Comparison of ENCODE assay signal across 16 mouse cellular contexts in genomic region chr2:158628858-158629257, GRCm38 (mm10). TPM values are rescaled to one million over a fixed set of nuclear protein-coding genes. Genes with fewer than 3 reads are reported as not detected.
A peak's percentile ranks its signal among the peaks of the same experiment; 100 is the strongest.
DNase-seq lines count a peak whose midpoint lies in the region; ATAC-seq and TF ChIP-seq lines count a peak whose summit lies in the region.
"Had no signal": no experiment of that assay in that cellular context is flagged by ENCODE, and none has a peak within 500 bp of the region (broad histone marks: within the 10 kb centered on the region; RNA-seq: fewer than 3 reads in every experiment).

No protein-coding gene starts in this region.

- no peak overlapping the region for H3K9ac ChIP-seq in forebrain, postnatal 0 days
- H3K9ac ChIP-seq in forebrain, embryonic 16.5 days (replicated peaks; ENCODE audit: low read depth, low read length), result no peak overlapping the region
- H3K9ac ChIP-seq in liver, postnatal 0 days (replicated peaks), result no peak overlapping the region
- H3K9ac ChIP-seq in liver, embryonic 11.5 days (ENCODE audit: low read depth, low read length), result no peak overlapping the region
- no peak overlapping the region for H3K9ac ChIP-seq in MEL (ENCODE audit: control insufficient read depth, low read depth, low read length, poor library complexity, severe bottlenecking)
- no peak overlapping the region for H3K9ac ChIP-seq in heart, adult 2 months (ENCODE audit: low read depth, low read length)
- H3K9ac ChIP-seq: embryonic facial prominence, embryonic 12.5 days; forebrain, embryonic 13.5 days; heart, embryonic 13.5 days; limb, embryonic 15.5 days had no signal

- TF ChIP-seq CTCF in forebrain, postnatal 0 days (IDR thresholded peaks at IDR 0.05; ENCODE audit: low read depth), result peak; percentile 76
- peak; percentile 28; the same call in 1 of the 2 replicates for TF ChIP-seq CTCF in liver, postnatal 0 days (IDR thresholded peaks at IDR 0.05; ENCODE audit: low read depth)
- TF ChIP-seq CTCF in MEL (IDR thresholded peaks at IDR 0.05 in 2 of 3, conservative IDR thresholded peaks at IDR 0.05 in 1 of 3; ENCODE audit: control insufficient read depth in 1 of 3, insufficient read depth in 1 of 3, low read depth in 2 of 3, low read length in 3 of 3, poor library complexity in 1 of 3, severe bottlenecking in 1 of 3), result peak in 2 of 3 experiments; percentile 2 to 13; a peak in 1 of 6 replicates
- no peak for TF ChIP-seq CTCF in heart, adult 2 months (IDR thresholded peaks at IDR 0.05)

- DNase-seq in forebrain, postnatal 0 days, result peak; percentile 68
- no peak for DNase-seq in liver, postnatal 0 days
- no peak for DNase-seq in liver, embryonic 11.5 days (ENCODE audit: low spot score)
- no peak for DNase-seq in MEL (ENCODE audit: low read depth, low spot score)
- DNase-seq in embryo, embryonic 11 days, result peak; percentile 34
- no peak for DNase-seq in heart, adult 2 months
- no peak for DNase-seq in adrenal gland, adult 8-10 months
- DNase-seq: cerebellum, adult 11-12 months; gastrocnemius, postnatal 25 days; thymus, postnatal 14 days had no signal

- H3K79me2 ChIP-seq in MEL (ENCODE audit: control insufficient read depth, insufficient read depth, low read length, poor library complexity), result peaks cover 12% of the 10 kb centered on the region
- H3K79me2 ChIP-seq in heart, adult 2 months (replicated peaks; ENCODE audit: control insufficient read depth, insufficient read depth, low read length), result no peaks in the 10 kb centered on the region

- H3K9me3 ChIP-seq in forebrain, postnatal 0 days (ENCODE audit: low read length), result no peaks in the 10 kb centered on the region
- H3K9me3 ChIP-seq in forebrain, embryonic 16.5 days (ENCODE audit: control insufficient read depth, low read length), result no peaks in the 10 kb centered on the region
- H3K9me3 ChIP-seq in liver, postnatal 0 days (ENCODE audit: low read length), result no peaks in the 10 kb centered on the region
- no peaks in the 10 kb centered on the region for H3K9me3 ChIP-seq in liver, embryonic 11.5 days (ENCODE audit: control insufficient read depth, low read length)
- H3K9me3 ChIP-seq in MEL (replicated peaks; ENCODE audit: insufficient read depth, low read length), result no peaks in the 10 kb centered on the region
- H3K9me3 ChIP-seq: embryonic facial prominence, embryonic 12.5 days; forebrain, embryonic 13.5 days; heart, embryonic 13.5 days; limb, embryonic 15.5 days had no signal

- H3K4me1 ChIP-seq in forebrain, postnatal 0 days (ENCODE audit: insufficient read depth), result peaks cover 11% of the 10 kb centered on the region; the same call in 1 of the 2 replicates
- H3K4me1 ChIP-seq in forebrain, embryonic 16.5 days (replicated peaks; ENCODE audit: control insufficient read depth, insufficient read depth, low read length), result peaks cover 16% of the 10 kb centered on the region
- no peaks in the 10 kb centered on the region for H3K4me1 ChIP-seq in liver, postnatal 0 days (ENCODE audit: insufficient read depth)
- peaks cover 12% of the 10 kb centered on the region for H3K4me1 ChIP-seq in liver, embryonic 11.5 days (replicated peaks; ENCODE audit: control insufficient read depth, insufficient read depth, low read length)
- H3K4me1 ChIP-seq in MEL (ENCODE audit: control insufficient read depth in 1 of 2, insufficient read depth in 2 of 2, low read length in 2 of 2), result peaks cover 0 to 3% of the 10 kb centered on the region in 2 experiments; a peak in 1 of 4 replicates
- no peaks in the 10 kb centered on the region; the same call in 1 of the 2 replicates for H3K4me1 ChIP-seq in heart, adult 2 months (ENCODE audit: control insufficient read depth, insufficient read depth, low read length)

- TF ChIP-seq RAD21 in MEL (IDR thresholded peaks at IDR 0.05; ENCODE audit: low read depth, low read length), result no peak; the same call in 1 of the 2 replicates

- no peak overlapping the region for H3K27ac ChIP-seq in forebrain, postnatal 0 days (ENCODE audit: low read depth, low read length)
- no peak overlapping the region for H3K27ac ChIP-seq in forebrain, embryonic 16.5 days (ENCODE audit: low read length)
- no peak overlapping the region for H3K27ac ChIP-seq in liver, postnatal 0 days (ENCODE audit: low read depth)
- no peak overlapping the region for H3K27ac ChIP-seq in liver, embryonic 11.5 days (ENCODE audit: low read depth, low read length)
- no peak overlapping the region for H3K27ac ChIP-seq in MEL (ENCODE audit: control insufficient read depth, low read depth, low read length)
- H3K27ac ChIP-seq in heart, adult 2 months, result no peak overlapping the region
- H3K27ac ChIP-seq: embryonic facial prominence, embryonic 12.5 days; forebrain, embryonic 13.5 days; heart, embryonic 13.5 days; limb, embryonic 15.5 days had no signal

- ATAC-seq in forebrain, postnatal 0 days, result peak; percentile 64
- no peak for ATAC-seq in forebrain, embryonic 16.5 days
- ATAC-seq in liver, postnatal 0 days, result no peak
- no peak for ATAC-seq in liver, embryonic 11.5 days (replicated peaks; ENCODE audit: low FRiP score)
- ATAC-seq: forebrain, embryonic 13.5 days had no signal

- TF ChIP-seq POLR2A in MEL (IDR thresholded peaks at IDR 0.05; ENCODE audit: control insufficient read depth in 1 of 2, insufficient read depth in 1 of 2, low read depth in 1 of 2, low read length in 2 of 2, poor library complexity in 1 of 2), result no peak
- no peak for TF ChIP-seq POLR2A in heart, adult 2 months (IDR thresholded peaks at IDR 0.05; ENCODE audit: insufficient read depth, low read depth, low read length)

- H3K4me2 ChIP-seq in forebrain, postnatal 0 days (ENCODE audit: low read depth), result no peak overlapping the region
- H3K4me2 ChIP-seq in forebrain, embryonic 16.5 days (ENCODE audit: low read length), result no peak overlapping the region
- H3K4me2 ChIP-seq in liver, postnatal 0 days (ENCODE audit: low read depth, low read length), result no peak overlapping the region
- no peak overlapping the region for H3K4me2 ChIP-seq in liver, embryonic 11.5 days
- H3K4me2 ChIP-seq: embryonic facial prominence, embryonic 12.5 days; forebrain, embryonic 13.5 days; heart, embryonic 13.5 days; limb, embryonic 15.5 days had no signal

- TF ChIP-seq EP300 in liver, postnatal 0 days (IDR thresholded peaks at IDR 0.05; ENCODE audit: low read depth), result no peak
- TF ChIP-seq EP300 in MEL (IDR thresholded peaks at IDR 0.05; ENCODE audit: low read depth in 1 of 2, low read length in 2 of 2), result no peak
- TF ChIP-seq EP300 in heart, adult 2 months (IDR thresholded peaks at IDR 0.05; ENCODE audit: insufficient read depth, low read depth, low read length), result no peak

- intact Hi-C loops in heart, adult 2 months (cut with DNase I), result loop anchor here (2.0 kb wide), 1 partner anchor 78 kb away; no protein-coding TSS in a partner anchor

- H3K27me3 ChIP-seq in forebrain, postnatal 0 days (ENCODE audit: insufficient read depth, low read length), result no peaks in the 10 kb centered on the region
- no peaks in the 10 kb centered on the region for H3K27me3 ChIP-seq in forebrain, embryonic 16.5 days (replicated peaks; ENCODE audit: control insufficient read depth, insufficient read depth, low read length)
- no peaks in the 10 kb centered on the region for H3K27me3 ChIP-seq in liver, postnatal 0 days (ENCODE audit: insufficient read depth, low read length)
- no peaks in the 10 kb centered on the region for H3K27me3 ChIP-seq in liver, embryonic 11.5 days (replicated peaks; ENCODE audit: control insufficient read depth, insufficient read depth, low read length)
- H3K27me3 ChIP-seq in MEL (ENCODE audit: control insufficient read depth in 1 of 2, insufficient read depth in 2 of 2, low read length in 2 of 2), result no peaks in the 10 kb centered on the region; a peak in 1 of 4 replicates
- no peaks in the 10 kb centered on the region for H3K27me3 ChIP-seq in heart, adult 2 months (ENCODE audit: control insufficient read depth, insufficient read depth, low read length)
- H3K27me3 ChIP-seq: embryonic facial prominence, embryonic 12.5 days; forebrain, embryonic 13.5 days; heart, embryonic 13.5 days; limb, embryonic 15.5 days had no signal

- H3K36me3 ChIP-seq in forebrain, postnatal 0 days (ENCODE audit: insufficient read depth), result peaks cover 50% of the 10 kb centered on the region
- H3K36me3 ChIP-seq in forebrain, embryonic 16.5 days (ENCODE audit: control insufficient read depth, insufficient read depth), result peaks cover 11% of the 10 kb centered on the region
- peaks cover 59% of the 10 kb centered on the region for H3K36me3 ChIP-seq in liver, postnatal 0 days (replicated peaks; ENCODE audit: insufficient read depth, low read length)
- peaks cover 31% of the 10 kb centered on the region for H3K36me3 ChIP-seq in liver, embryonic 11.5 days (ENCODE audit: control insufficient read depth, insufficient read depth, low read length)
- peaks cover 5 to 7% of the 10 kb centered on the region in 2 experiments; a peak in 3 of 4 replicates for H3K36me3 ChIP-seq in MEL (ENCODE audit: control insufficient read depth in 1 of 2, insufficient read depth in 2 of 2, low read length in 2 of 2)
- H3K36me3 ChIP-seq in heart, adult 2 months (ENCODE audit: control insufficient read depth, insufficient read depth, low read length), result no peaks in the 10 kb centered on the region

- 64% methylated on average over 3 of the region's 3 CpGs for WGBS in forebrain, postnatal 0 days
- WGBS in forebrain, embryonic 16.5 days, result 60% methylated on average over 3 of the region's 3 CpGs
- 69% methylated on average over 3 of the region's 3 CpGs for WGBS in liver, postnatal 0 days (ENCODE audit: insufficient replicate concordance)
- 75% methylated on average over 3 of the region's 3 CpGs for WGBS in liver, embryonic 11.5 days
- WGBS in heart, adult 2 months, result 83% methylated on average over 3 of the region's 3 CpGs

- no peak overlapping the region for H3K4me3 ChIP-seq in forebrain, postnatal 0 days (ENCODE audit: low read depth, low read length)
- no peak overlapping the region for H3K4me3 ChIP-seq in forebrain, embryonic 16.5 days (replicated peaks; ENCODE audit: low read length)
- H3K4me3 ChIP-seq in liver, postnatal 0 days (ENCODE audit: low read depth, low read length), result no peak overlapping the region
- no peak overlapping the region for H3K4me3 ChIP-seq in liver, embryonic 11.5 days (ENCODE audit: low read depth, low read length)
- H3K4me3 ChIP-seq in MEL (ENCODE audit: control insufficient read depth in 1 of 2, insufficient read depth in 1 of 2, low read depth in 2 of 2, low read length in 2 of 2), result no peak overlapping the region
- no peak overlapping the region for H3K4me3 ChIP-seq in heart, adult 2 months
- H3K4me3 ChIP-seq: embryonic facial prominence, embryonic 12.5 days; forebrain, embryonic 13.5 days; heart, embryonic 13.5 days; limb, embryonic 15.5 days had no signal

RNA-seq across cellular contexts. Expression of gene Actr5, which starts 4.2 kb away (rescaled TPM):
- total RNA-seq in forebrain, postnatal 0 days (2014; rRNA removed), result 16.5 and 30.8 TPM in 2 replicates
- 8.0 and 8.2 TPM in 2 replicates for polyA plus RNA-seq in forebrain, postnatal 0 days (2015; fragmentation: Nextera tagmentation; extraction: Ambion mirVana)
- 11.3 and 12.3 TPM in 2 replicates for polyA plus RNA-seq in forebrain, embryonic 16.5 days (2015; fragmentation: Nextera tagmentation; extraction: Ambion mirVana)
- polyA plus RNA-seq in liver, postnatal 0 days (2015; fragmentation: Nextera tagmentation; extraction: Ambion mirVana), result 2.8 and 3.1 TPM in 2 replicates
- polyA plus RNA-seq in liver, embryonic 11.5 days (2014; fragmentation: Nextera tagmentation; extraction: Ambion mirVana), result 14.2 and 15.8 TPM in 2 replicates
- 16.2 and 17.0 TPM in 2 replicates for total RNA-seq in MEL (2012; rRNA removed)
- 10 to 100 TPM in 1 of 2 experiments, not detected in 1; 20.8 TPM for polyA plus RNA-seq in MEL (2012; ENCODE audit: insufficient read depth in 1 of 2, insufficient read length in 2 of 2, low read depth in 1 of 2, low replicate concordance in 2 of 2, missing spikeins in 1 of 2)
- 1 to 10 TPM; 4.8 to 6.4 TPM for total RNA-seq in heart, adult 2 months (2021)
- 2.9 and 3.5 TPM in 2 replicates for polyA plus RNA-seq in heart, adult 2 months (2012; rRNA removed)
- 10 to 100 TPM; 13.2 to 19.7 (median 14.6) TPM for total RNA-seq in adrenal gland, adult 8-10 months (2022)

RNA-seq across cellular contexts. Expression of gene Slc32a1, which starts 18.3 kb away (rescaled TPM):
- total RNA-seq in forebrain, postnatal 0 days (2014; rRNA removed), result 23.5 and 37.4 TPM in 2 replicates
- 7.4 and 10.8 TPM in 2 replicates for polyA plus RNA-seq in forebrain, postnatal 0 days (2015; fragmentation: Nextera tagmentation; extraction: Ambion mirVana)
- 5.9 and 7.7 TPM in 2 replicates for polyA plus RNA-seq in forebrain, embryonic 16.5 days (2015; fragmentation: Nextera tagmentation; extraction: Ambion mirVana)
- not detected in 2 replicates for polyA plus RNA-seq in liver, postnatal 0 days (2015; fragmentation: Nextera tagmentation; extraction: Ambion mirVana)
- polyA plus RNA-seq in liver, embryonic 11.5 days (2014; fragmentation: Nextera tagmentation; extraction: Ambion mirVana), result 0.05 and 0.06 TPM in 2 replicates
- total RNA-seq in MEL (2012; rRNA removed), result not detected in 2 replicates
- not detected for polyA plus RNA-seq in MEL (2012; ENCODE audit: insufficient read depth in 1 of 2, insufficient read length in 2 of 2, low read depth in 1 of 2, low replicate concordance in 2 of 2, missing spikeins in 1 of 2)
- not detected for total RNA-seq in heart, adult 2 months (2021)
- polyA plus RNA-seq in heart, adult 2 months (2012; rRNA removed), result not detected in 2 replicates
- total RNA-seq in adrenal gland, adult 8-10 months (2022), result under 1 TPM in 2 of 4 experiments, not detected in 2; 0.11 to 0.17 TPM
- total RNA-seq: gastrocnemius, postnatal 25 days; neutrophil, adult 5-6 weeks had no signal
- polyA plus RNA-seq: embryonic facial prominence, embryonic 12.5 days; heart, embryonic 13.5 days; limb, embryonic 15.5 days had no signal

RNA-seq across cellular contexts. Expression of gene Ppp1r16b, which starts 36.3 kb away (rescaled TPM):
- total RNA-seq in forebrain, postnatal 0 days (2014; rRNA removed), result 25.2 and 27.2 TPM in 2 replicates
- 23.1 and 28.4 TPM in 2 replicates for polyA plus RNA-seq in forebrain, postnatal 0 days (2015; fragmentation: Nextera tagmentation; extraction: Ambion mirVana)
- polyA plus RNA-seq in forebrain, embryonic 16.5 days (2015; fragmentation: Nextera tagmentation; extraction: Ambion mirVana), result 30.3 and 33.3 TPM in 2 replicates
- 2.5 and 2.9 TPM in 2 replicates for polyA plus RNA-seq in liver, postnatal 0 days (2015; fragmentation: Nextera tagmentation; extraction: Ambion mirVana)
- 4.4 and 5.2 TPM in 2 replicates for polyA plus RNA-seq in liver, embryonic 11.5 days (2014; fragmentation: Nextera tagmentation; extraction: Ambion mirVana)
- under 0.01 and 0.03 TPM in 2 replicates for total RNA-seq in MEL (2012; rRNA removed)
- polyA plus RNA-seq in MEL (2012; ENCODE audit: insufficient read depth in 1 of 2, insufficient read length in 2 of 2, low read depth in 1 of 2, low replicate concordance in 2 of 2, missing spikeins in 1 of 2), result under 1 TPM in 1 of 2 experiments, not detected in 1; 0.67 TPM
- 10 to 100 TPM; 10.4 to 12.3 TPM for total RNA-seq in heart, adult 2 months (2021)
- polyA plus RNA-seq in heart, adult 2 months (2012; rRNA removed), result 3.3 and 5.3 TPM in 2 replicates
- total RNA-seq in adrenal gland, adult 8-10 months (2022), result 10 to 100 TPM in 3 of 4 experiments, 1 to 10 TPM in 1; 9.9 to 13.8 (median 11.1) TPM

Comparison
In these comparisons a context has a peak if more than half of its experiments do, and no peak if none do; other contexts are left out.
1. DNase-seq: peak in forebrain, postnatal 0 days (single experiment) and embryo, embryonic 11 days (single experiment); none in liver, postnatal 0 days (single experiment), liver, embryonic 11.5 days (single experiment), MEL (single experiment), heart, adult 2 months (0 of 2) and adrenal gland, adult 8-10 months (single experiment).